Mouse (Mus musculus) liver (tissue): ENCODE results near the gene Ugt1a6a.

Source experiments
- DNase-seq: peaks from one replicate; pipeline ENCODE4 v3.0.0-alpha.2; 2020; ENCODE audit warnings: mixed read lengths

Ugt1a6a gene

GRCm38 (mm10) chr1:88254793-88255465, 120.3 kb downstream of the Ugt1a6a start:
- no peak for DNase-seq

- DNase-seq, result no peak
Observed at GRCm38 (mm10) chr1:88255466-88255857, 120.9 kb downstream of the Ugt1a6a start.

GRCm38 (mm10) chr1:88255989-88256754, 121.6 kb downstream of the Ugt1a6a start:
- DNase-seq, result no peak

- DNase-seq, result no peak
Observed at GRCm38 (mm10) chr1:88256886-88257663, 122.5 kb downstream of the Ugt1a6a start.

GRCm38 (mm10) chr1:88257681-88258080, 123.1 kb downstream of the Ugt1a6a start:
- no peak for DNase-seq

GRCm38 (mm10) chr1:88258361-88258760, 123.8 kb downstream of the Ugt1a6a start:
- no peak for DNase-seq

GRCm38 (mm10) chr1:88258881-88259642, 124.5 kb downstream of the Ugt1a6a start:
- DNase-seq, result peak; percentile 57

GRCm38 (mm10) chr1:88259643-88260024, 125.0 kb downstream of the Ugt1a6a start:
- no peak for DNase-seq

GRCm38 (mm10) chr1:88260114-88260513, 125.5 kb downstream of the Ugt1a6a start:
- DNase-seq, result peak; percentile 78

- no peak for DNase-seq
Observed at GRCm38 (mm10) chr1:88260604-88261377, 126.2 kb downstream of the Ugt1a6a start.

- DNase-seq, result no peak
Observed at GRCm38 (mm10) chr1:88261706-88262105, 127.1 kb downstream of the Ugt1a6a start.

GRCm38 (mm10) chr1:88262255-88262654, 127.6 kb downstream of the Ugt1a6a start:
- DNase-seq, result peak; percentile 74

GRCm38 (mm10) chr1:88262961-88263360, 128.4 kb downstream of the Ugt1a6a start:
- DNase-seq, result no peak

GRCm38 (mm10) chr1:88263778-88264177, 129.2 kb downstream of the Ugt1a6a start:
- no peak for DNase-seq

- no peak for DNase-seq
Observed at GRCm38 (mm10) chr1:88264237-88264868, 129.7 kb downstream of the Ugt1a6a start.

GRCm38 (mm10) chr1:88264869-88265240, 130.2 kb downstream of the Ugt1a6a start:
- DNase-seq, result no peak

- no peak for DNase-seq
Observed at GRCm38 (mm10) chr1:88266123-88266522, 131.5 kb downstream of the Ugt1a6a start.

- DNase-seq, result no peak
Observed at GRCm38 (mm10) chr1:88267489-88267888, 132.9 kb downstream of the Ugt1a6a start.

GRCm38 (mm10) chr1:88268070-88268469, 133.5 kb downstream of the Ugt1a6a start:
- DNase-seq, result no peak
